7 mouse cellular contexts compared by ENCODE assay signal in genomic region chr2:132815608-132816314, GRCm38 (mm10). TPM values are rescaled to one million over a fixed set of nuclear protein-coding genes. Genes with fewer than 3 reads are reported as not detected.
DNase-seq lines count a peak whose midpoint lies in the region; ATAC-seq lines count a peak whose summit lies in the region.

TSS of gene Trmt6 (minus strand) at chr2:132816055.
TSS of gene Mcm8 (plus strand) at chr2:132816141.

- intact Hi-C loops in gastrocnemius, postnatal 36 days (cut with DNase I), result loop anchor here (5.0 kb wide), 1 partner anchor 298 kb away; no protein-coding TSS in a partner anchor
- intact Hi-C loops in left cerebral cortex, postnatal 25 days (cut with DNase I), result no loop called here

- no peaks in the 10 kb centered on the region for H3K9me3 ChIP-seq in intestine, embryonic 15.5 days
- H3K9me3 ChIP-seq in midbrain, embryonic 10.5 days (replicated peaks), result no peaks in the 10 kb centered on the region

- peak; percentile 94 for DNase-seq in adrenal gland, adult 2 months
- peak; percentile 96 for DNase-seq in embryo, embryonic 11.5 days (ENCODE audit: low read depth, low spot score)
- peak; percentile 75 to 89 for DNase-seq in gastrocnemius, postnatal 36 days
- DNase-seq in left cerebral cortex, postnatal 25 days (ENCODE audit: low spot score in 2 of 2), result peak; percentile 89 to 96
- DNase-seq in midbrain, embryonic 10.5 days (ENCODE audit: low spot score), result peak; percentile 95
- peak; percentile 86 for DNase-seq in right cerebral cortex, postnatal 4 days

- peak within 1 kb of the TSS; percentile 79 for H3K4me3 ChIP-seq in intestine, embryonic 15.5 days (replicated peaks)
- H3K4me3 ChIP-seq in midbrain, embryonic 10.5 days, result peak within 1 kb of the TSS; percentile 90

- H3K4me1 ChIP-seq in intestine, embryonic 15.5 days (replicated peaks), result 0 out of 2 replicates have a peak, but pooled peaks cover 2% of the 10 kb centered on the region
- H3K4me1 ChIP-seq in midbrain, embryonic 10.5 days, result peaks cover 23% of the 10 kb centered on the region

- ATAC-seq in intestine, embryonic 15.5 days, result peak; percentile 100

- H3K9ac ChIP-seq in intestine, embryonic 15.5 days, result peak within 1 kb of the TSS; percentile 76

- H3K27ac ChIP-seq in intestine, embryonic 15.5 days, result peak within 1 kb of the TSS; percentile 87
- H3K27ac ChIP-seq in midbrain, embryonic 10.5 days (replicated peaks), result peak within 1 kb of the TSS; percentile 90

- H3K4me2 ChIP-seq in intestine, embryonic 15.5 days (replicated peaks), result peak within 1 kb of the TSS; percentile 85

- H3K27me3 ChIP-seq in intestine, embryonic 15.5 days (replicated peaks), result no peaks in the 10 kb centered on the region
- H3K27me3 ChIP-seq in midbrain, embryonic 10.5 days (ENCODE audit: low read depth, poor library complexity, severe bottlenecking), result no peaks in the 10 kb centered on the region

- 0 out of 2 replicates have a peak, but pooled peaks cover 3% of the 10 kb centered on the region for H3K36me3 ChIP-seq in intestine, embryonic 15.5 days
- H3K36me3 ChIP-seq in midbrain, embryonic 10.5 days, result peaks cover 49% of the 10 kb centered on the region

- under 1% methylated on average over 59 of the region's 59 CpGs for WGBS in intestine, embryonic 15.5 days
- under 1% methylated on average over 59 of the region's 59 CpGs for WGBS in midbrain, embryonic 10.5 days

RNA-seq across cellular contexts. Expression of gene Trmt6, which starts in this region (rescaled TPM):
- total RNA-seq in adrenal gland, adult 2 months (2021), result 10 to 100 TPM; 16.8 to 20.6 TPM
- 1.2 and 1.3 TPM in 2 replicates for polyA plus RNA-seq in adrenal gland, adult 2 months (2012; rRNA removed)
- total RNA-seq in gastrocnemius, postnatal 36 days (2021), result 1 to 10 TPM; 5.7 to 5.8 TPM
- 30.0 and 40.0 TPM in 2 replicates for polyA plus RNA-seq in intestine, embryonic 15.5 days (2015; fragmentation: Nextera tagmentation; extraction: Ambion mirVana)
- 10 to 100 TPM; 24.8 to 27.2 TPM for total RNA-seq in left cerebral cortex, postnatal 25 days (2021)
- polyA plus RNA-seq in midbrain, embryonic 10.5 days (2016; fragmentation: Nextera tagmentation; extraction: Ambion mirVana), result 38.2 and 42.8 TPM in 2 replicates

RNA-seq across cellular contexts. Expression of gene Mcm8, which starts in this region (rescaled TPM):
- 1 to 10 TPM; 2.8 to 3.5 TPM for total RNA-seq in adrenal gland, adult 2 months (2021)
- 1.2 and 1.4 TPM in 2 replicates for polyA plus RNA-seq in adrenal gland, adult 2 months (2012; rRNA removed)
- 1 to 10 TPM in 1 of 2 experiments, under 1 TPM in 1; 0.77 to 1.2 TPM for total RNA-seq in gastrocnemius, postnatal 36 days (2021)
- polyA plus RNA-seq in intestine, embryonic 15.5 days (2015; fragmentation: Nextera tagmentation; extraction: Ambion mirVana), result 11.0 and 11.9 TPM in 2 replicates
- total RNA-seq in left cerebral cortex, postnatal 25 days (2021), result 1 to 10 TPM; 3.9 to 5.6 TPM
- 31.1 and 31.7 TPM in 2 replicates for polyA plus RNA-seq in midbrain, embryonic 10.5 days (2016; fragmentation: Nextera tagmentation; extraction: Ambion mirVana)

Comparison
In these comparisons a context has a peak if more than half of its experiments do, and no peak if none do; other contexts are left out.
1. Peak in every context shown above with its lines: DNase-seq, ATAC-seq, H3K4me3 ChIP-seq and H3K27ac ChIP-seq.
2. RNA of gene Trmt6 (polyA plus RNA-seq): 38.2 to 42.8 TPM in midbrain, embryonic 10.5 days and 30.0 to 40.0 TPM in intestine, embryonic 15.5 days; 1.2 to 1.3 TPM in adrenal gland, adult 2 months; every median in the first group is over 10 times any median in the second.